Mouse (Mus musculus) limb, embryonic 14.5 days (tissue): ENCODE results near the gene Trim44. TPM values are rescaled to one million over a fixed set of nuclear protein-coding genes. Genes with fewer than 3 reads are reported as not detected.

Experiments
- ATAC-seq: fragments of 200-750 bp; cut with Nextera tagmentation; 2 replicates; pipeline ENCODE4 v1.8.0; 2017; ENCODE audit warnings: low read depth, moderate number of reproducible peaks, moderate TSS enrichment; ENCODE audit not compliant: low FRiP score
- DNase-seq: peaks from one replicate; pipeline ENCODE4 v3.0.0-alpha.2; 2015; ENCODE audit warnings: low spot score
- H3K27ac ChIP-seq: fragments of 300-500 bp; sonication (generic); replicated peaks from 2 replicates; pipeline ENCODE4 v1.5.1; 2014; ENCODE audit warnings: low read depth, mild to moderate bottlenecking, low read length, moderate library complexity, mixed read lengths
- H3K27me3 ChIP-seq: fragments of 300-500 bp; sonication (generic); 2 replicates; pipeline ENCODE4 v1.6.1; 2014; ENCODE audit warnings: low read length, mixed read lengths; ENCODE audit not compliant: control insufficient read depth, insufficient read depth
- H3K36me3 ChIP-seq: fragments of 300-500 bp; sonication (generic); 2 replicates; pipeline ENCODE4 v1.6.1; 2014; ENCODE audit warnings: mild to moderate bottlenecking, low read length, moderate library complexity, mixed read lengths; ENCODE audit not compliant: control insufficient read depth, insufficient read depth
- H3K4me1 ChIP-seq: fragments of 300-500 bp; sonication (generic); 2 replicates; pipeline ENCODE4 v1.6.1; 2014; ENCODE audit warnings: antibody characterized with exemption, low read length, mixed read lengths; ENCODE audit not compliant: control insufficient read depth, insufficient read depth
- H3K4me2 ChIP-seq: fragments of 300-500 bp; sonication (generic); replicated peaks from 2 replicates; pipeline ENCODE4 v1.6.1; 2014; ENCODE audit warnings: low read depth, mild to moderate bottlenecking, low read length, moderate library complexity; ENCODE audit not compliant: severe bottlenecking
- H3K4me3 ChIP-seq: fragments of 300-500 bp; sonication (generic); replicated peaks from 2 replicates; pipeline ENCODE4 v1.5.1; 2014; ENCODE audit warnings: low read length
- H3K9ac ChIP-seq: fragments of 300-500 bp; sonication (generic); 2 replicates; pipeline ENCODE4 v1.6.1; 2014; ENCODE audit warnings: mild to moderate bottlenecking, low read depth, low read length, moderate library complexity; ENCODE audit not compliant: severe bottlenecking
- H3K9me3 ChIP-seq: fragments of 300-500 bp; sonication (generic); 2 replicates; pipeline ENCODE4 v1.6.1; 2016; ENCODE audit warnings: low read length; ENCODE audit not compliant: control insufficient read depth
- POLR2A ChIP-seq: fragments of 200-500 bp; IDR thresholded peaks from 2 replicates; pipeline ENCODE4 v1.8.0; 2012; ENCODE audit warnings: inconsistent platforms, mild to moderate bottlenecking, moderate library complexity, borderline replicate concordance; ENCODE audit not compliant: insufficient read depth, insufficient read length; ENCODE audit errors: extremely low read depth
- WGBS: fragments of 180-500 bp; shearing (Covaris S2); extraction: QIAGEN DNeasy Blood & Tissue Kit; methylation state at CpG from one replicate; pipeline ENCODE4 v1.1.7; 2014; 5-methylcytosine and 5-hydroxymethylcytosine counted together
- polyA plus RNA-seq, 2 experiments: library from polyadenylated mRNA; depleted of rRNA in 1 of 2; stranded (reverse) in 1 of 2; unstranded in 1 of 2; fragments of >200 nt; fragmentation: Nextera tagmentation in 1 of 2; extraction: Ambion mirVana in 1 of 2; gene quantifications; 2 replicates each; pipeline versions ENCODE4 v1.2.1 to v1.2.3; 2012 to 2014

Trim44 gene
- polyA plus RNA-seq, 2 experiments, result 36.4 to 69.7 TPM

DNA sequence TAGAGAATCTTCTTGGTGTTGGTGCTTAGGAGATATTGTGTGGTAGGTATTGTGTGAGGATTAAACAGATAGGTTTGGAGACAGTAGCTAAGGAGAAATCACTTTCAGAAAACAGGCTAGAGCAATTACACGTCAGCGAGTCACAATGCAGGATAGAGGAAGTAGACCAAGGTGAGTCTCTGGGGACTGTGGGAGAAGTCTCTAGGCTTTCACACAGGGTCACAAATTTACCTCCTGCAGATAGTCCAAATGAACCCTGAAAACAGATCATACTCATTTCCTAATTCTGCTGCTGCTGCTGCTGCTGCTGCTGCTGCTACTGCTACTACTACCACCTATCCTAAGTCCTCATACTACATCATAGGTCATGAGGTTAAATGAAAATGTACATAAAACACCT, 66.2 kb downstream of the Trim44 start:
- 89% methylated on average over 2 of the region's 2 CpGs for WGBS
- no peak overlapping the region for H3K4me3 ChIP-seq
- H3K27ac ChIP-seq, result no peak overlapping the region
- H3K9me3 ChIP-seq, result no peaks in the 10 kb centered on the region
- H3K9ac ChIP-seq, result no peak overlapping the region
- no peaks in the 10 kb centered on the region for H3K4me1 ChIP-seq
- no peak overlapping the region for H3K4me2 ChIP-seq
- ATAC-seq (no peak), DNase-seq (no peak)
- no peak for TF ChIP-seq POLR2A
- H3K36me3 ChIP-seq, result peaks cover 19% of the 10 kb centered on the region; the same call in 1 of the 2 replicates
- no peaks in the 10 kb centered on the region for H3K27me3 ChIP-seq

DNA sequence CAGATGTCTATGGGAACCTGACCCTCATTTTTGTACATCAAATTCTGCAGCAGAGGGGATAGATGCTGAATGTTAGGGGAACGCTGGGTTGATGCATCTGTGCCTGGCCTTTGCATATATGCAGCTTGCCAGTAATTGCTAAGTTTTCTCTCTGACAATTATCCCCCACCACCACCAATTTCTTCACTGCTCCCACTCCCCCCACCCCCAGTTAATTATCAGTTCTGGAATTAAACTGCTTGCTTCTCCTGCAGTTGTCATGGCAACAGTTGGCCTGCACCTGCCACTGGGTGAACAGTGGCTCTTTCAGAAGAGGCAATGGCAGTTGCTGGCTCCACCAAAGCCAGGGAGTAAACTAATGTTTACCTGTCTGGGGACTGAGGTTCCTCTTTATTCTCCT, 70.8 kb downstream of the Trim44 start:
- H3K36me3 ChIP-seq, result no peaks in the 10 kb centered on the region
- H3K4me2 ChIP-seq, result no peak overlapping the region
- no peak overlapping the region for H3K27ac ChIP-seq
- no peak overlapping the region for H3K4me3 ChIP-seq
- DNase-seq (no peak), ATAC-seq (no peak)
- no peaks in the 10 kb centered on the region for H3K4me1 ChIP-seq
- no peak for TF ChIP-seq POLR2A
- H3K9me3 ChIP-seq, result no peaks in the 10 kb centered on the region
- no peaks in the 10 kb centered on the region for H3K27me3 ChIP-seq
- WGBS, result 90% methylated on average over 1 of the region's 1 CpGs
- H3K9ac ChIP-seq, result no peak overlapping the region

- Histone ChIP-seq H3K4me3 (no peak overlapping the region), H3K9me3 (no peaks in the 10 kb centered on the region), H3K4me1 (no peaks in the 10 kb centered on the region), H3K27me3 (no peaks in the 10 kb centered on the region), H3K9ac (no peak overlapping the region), H3K27ac (no peak overlapping the region), H3K36me3 (no peaks in the 10 kb centered on the region), H3K4me2 (no peak overlapping the region)
- DNase-seq (no peak), ATAC-seq (no peak)
- WGBS, result 56% methylated on average over 2 of the region's 2 CpGs
- no peak for TF ChIP-seq POLR2A
Observed at GRCm38 (mm10) chr2:102331932-102332331, 75.7 kb downstream of the Trim44 start.

GRCm38 (mm10) chr2:102331092-102331491, 76.5 kb downstream of the Trim44 start:
- H3K4me2 ChIP-seq, result no peak overlapping the region
- no peak overlapping the region for H3K27ac ChIP-seq
- no peak overlapping the region for H3K9ac ChIP-seq
- DNase-seq (no peak), ATAC-seq (no peak)
- 89% methylated on average over 3 of the region's 3 CpGs for WGBS
- H3K4me3 ChIP-seq, result no peak overlapping the region
- no peaks in the 10 kb centered on the region for H3K27me3 ChIP-seq
- no peak for TF ChIP-seq POLR2A
- H3K9me3 ChIP-seq, result no peaks in the 10 kb centered on the region
- no peaks in the 10 kb centered on the region for H3K36me3 ChIP-seq
- no peaks in the 10 kb centered on the region for H3K4me1 ChIP-seq

DNA sequence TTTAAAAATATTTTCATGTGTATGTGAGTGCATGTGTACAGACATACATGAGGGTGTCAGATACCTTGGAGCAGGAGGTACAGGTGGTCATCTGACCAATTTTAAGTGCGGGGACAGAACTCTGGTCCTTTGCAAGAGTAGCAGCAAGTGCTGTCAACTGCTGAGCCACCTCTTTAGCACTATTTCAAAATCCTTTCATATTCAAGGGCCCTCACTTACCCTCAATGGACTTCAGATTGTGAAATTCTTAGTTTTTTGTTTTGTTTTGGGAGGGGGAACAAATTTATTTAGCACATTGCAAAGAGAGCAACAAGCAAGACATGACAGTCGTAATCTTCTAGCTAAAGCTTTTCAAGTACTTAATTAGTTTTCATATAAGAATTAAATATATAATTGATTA, 81.7 kb downstream of the Trim44 start:
- Histone ChIP-seq H3K4me2 (no peak overlapping the region), H3K36me3 (no peaks in the 10 kb centered on the region), H3K4me1 (no peaks in the 10 kb centered on the region), H3K27me3 (no peaks in the 10 kb centered on the region), H3K4me3 (no peak overlapping the region), H3K9ac (no peak overlapping the region), H3K9me3 (no peaks in the 10 kb centered on the region), H3K27ac (no peak overlapping the region)
- WGBS, result 90% methylated on average over 2 of the region's 2 CpGs
- TF ChIP-seq POLR2A, result no peak
- ATAC-seq (no peak), DNase-seq (no peak)

- no peaks in the 10 kb centered on the region for H3K9me3 ChIP-seq
- no peak overlapping the region for H3K9ac ChIP-seq
- H3K4me1 ChIP-seq, result no peaks in the 10 kb centered on the region
- no peaks in the 10 kb centered on the region for H3K36me3 ChIP-seq
- H3K4me3 ChIP-seq, result no peak overlapping the region
- no peak for TF ChIP-seq POLR2A
- no peak overlapping the region for H3K4me2 ChIP-seq
- H3K27ac ChIP-seq, result no peak overlapping the region
- DNase-seq (no peak), ATAC-seq (no peak)
- H3K27me3 ChIP-seq, result no peaks in the 10 kb centered on the region
Observed at GRCm38 (mm10) chr2:102324336-102324735, 83.3 kb downstream of the Trim44 start.
